Mouse (Mus musculus) gastrocnemius, adult 8-10 months (tissue): ENCODE measurements around the gene Arxes2. TPM values are rescaled to one million over a fixed set of nuclear protein-coding genes. Genes with fewer than 3 reads are reported as not detected.
"Not testable (repeated sequence)": the region's sequence is repeated elsewhere in the genome, so short reads cannot be mapped to it uniquely, and the experiment has no call there.

Source experiments
- DNase-seq, 2 experiments: peaks; one replicate each; pipeline ENCODE4 v3.0.0; 2022; ENCODE audit warnings: low spot score in 2 of 2
- total RNA-seq, 4 experiments: library from RNA; stranded (reverse); gene quantifications; 2 replicates each; pipeline ENCODE4 v1.2.4; 2022

Gene Arxes2
- total RNA-seq, result 1 to 10 TPM in 1 of 4 experiments, under 1 TPM in 2, not detected in 1; 0.29 to 1.9 (median 0.82) TPM

- DNase-seq, result not testable (repeated sequence)
These were observed at the start of gene Arxes2 for GRCm38 (mm10) chrX:135993664-135994119. TSS of gene Arxes2 (plus strand) at chrX:135993824.

GRCm38 (mm10) chrX:135948699-135949437 is 44.8 kb upstream of the Arxes2 start:
- DNase-seq, result no peak

- DNase-seq, result no peak
These were observed 36.5 kb upstream of the Arxes2 start for GRCm38 (mm10) chrX:135956988-135957690.

GRCm38 (mm10) chrX:135957691-135958081 is 35.9 kb upstream of the Arxes2 start:
- DNase-seq, result no peak

- no peak for DNase-seq
These were observed 34.9 kb upstream of the Arxes2 start for GRCm38 (mm10) chrX:135958589-135959225.

- DNase-seq, result no peak
These were observed 34.1 kb upstream of the Arxes2 start for GRCm38 (mm10) chrX:135959536-135959935.

GRCm38 (mm10) chrX:135962342-135962741 is 31.3 kb upstream of the Arxes2 start:
- DNase-seq, result no peak

GRCm38 (mm10) chrX:135963130-135963529 is 30.5 kb upstream of the Arxes2 start:
- no peak for DNase-seq

GRCm38 (mm10) chrX:135963629-135964028 is 30.0 kb upstream of the Arxes2 start:
- DNase-seq, result no peak

GRCm38 (mm10) chrX:135973597-135974423 is 19.8 kb upstream of the Arxes2 start:
- no peak for DNase-seq

- no peak for DNase-seq
These were observed 19.0 kb upstream of the Arxes2 start for GRCm38 (mm10) chrX:135974424-135975225.

GRCm38 (mm10) chrX:135975226-135975552 is 18.4 kb upstream of the Arxes2 start:
- peak; percentile 13 to 34 for DNase-seq

- no peak for DNase-seq
These were observed 8.9 kb upstream of the Arxes2 start for GRCm38 (mm10) chrX:135984539-135985260.

GRCm38 (mm10) chrX:135986267-135986666 is 7.4 kb upstream of the Arxes2 start:
- no peak for DNase-seq

GRCm38 (mm10) chrX:135990661-135991060 is 3.0 kb upstream of the Arxes2 start:
- no peak for DNase-seq

- not testable (repeated sequence) for DNase-seq
These were observed 431 bp upstream of the Arxes2 start for GRCm38 (mm10) chrX:135993192-135993594.

- DNase-seq, result no peak
These were observed 13.7 kb downstream of the Arxes2 start for GRCm38 (mm10) chrX:136007199-136007843.

- DNase-seq, result no peak
These were observed 20.8 kb downstream of the Arxes2 start for GRCm38 (mm10) chrX:136014392-136014791.

- no peak for DNase-seq
These were observed 36.7 kb downstream of the Arxes2 start for GRCm38 (mm10) chrX:136030331-136030730.
